Mouse (Mus musculus): ENCODE measurements at regions not wholly inside any gene's neighbourhood (a gene's known extent, or its start where the extent isn't known, plus 50 kb on each side); places are given as distances from the start of the nearest gene placed in this dataset.

GRCm38 (mm10) chr13:83716711-83717171, 212.9 kb downstream of the Mef2c start:
- DNase-seq, result no peak

DNA sequence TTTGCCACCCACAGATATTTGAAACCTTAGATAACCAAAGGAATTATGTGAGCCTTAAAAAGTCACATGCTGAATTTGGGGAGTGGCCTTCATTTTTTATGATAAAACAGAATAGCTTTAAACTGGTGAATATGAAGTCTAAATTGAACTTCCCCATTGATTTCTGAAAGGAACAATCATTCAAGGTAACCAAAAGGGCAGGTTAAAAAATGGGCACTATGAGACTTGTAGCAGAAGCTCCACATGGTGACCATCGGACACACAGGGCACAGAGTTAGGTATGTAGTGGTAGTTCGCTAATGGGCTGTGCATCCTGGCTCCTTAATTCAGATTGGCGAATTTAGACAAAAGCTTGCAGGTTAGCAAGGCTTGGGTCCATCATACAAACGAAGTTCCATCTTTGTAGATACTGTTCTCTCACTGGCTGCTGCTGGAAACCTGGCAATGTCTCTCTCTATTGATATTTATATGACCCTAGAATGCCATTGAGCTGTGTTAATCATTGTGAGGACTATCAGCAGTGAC, 213.9 kb downstream of the Mef2c start:
- DNase-seq, result no peak

DNA sequence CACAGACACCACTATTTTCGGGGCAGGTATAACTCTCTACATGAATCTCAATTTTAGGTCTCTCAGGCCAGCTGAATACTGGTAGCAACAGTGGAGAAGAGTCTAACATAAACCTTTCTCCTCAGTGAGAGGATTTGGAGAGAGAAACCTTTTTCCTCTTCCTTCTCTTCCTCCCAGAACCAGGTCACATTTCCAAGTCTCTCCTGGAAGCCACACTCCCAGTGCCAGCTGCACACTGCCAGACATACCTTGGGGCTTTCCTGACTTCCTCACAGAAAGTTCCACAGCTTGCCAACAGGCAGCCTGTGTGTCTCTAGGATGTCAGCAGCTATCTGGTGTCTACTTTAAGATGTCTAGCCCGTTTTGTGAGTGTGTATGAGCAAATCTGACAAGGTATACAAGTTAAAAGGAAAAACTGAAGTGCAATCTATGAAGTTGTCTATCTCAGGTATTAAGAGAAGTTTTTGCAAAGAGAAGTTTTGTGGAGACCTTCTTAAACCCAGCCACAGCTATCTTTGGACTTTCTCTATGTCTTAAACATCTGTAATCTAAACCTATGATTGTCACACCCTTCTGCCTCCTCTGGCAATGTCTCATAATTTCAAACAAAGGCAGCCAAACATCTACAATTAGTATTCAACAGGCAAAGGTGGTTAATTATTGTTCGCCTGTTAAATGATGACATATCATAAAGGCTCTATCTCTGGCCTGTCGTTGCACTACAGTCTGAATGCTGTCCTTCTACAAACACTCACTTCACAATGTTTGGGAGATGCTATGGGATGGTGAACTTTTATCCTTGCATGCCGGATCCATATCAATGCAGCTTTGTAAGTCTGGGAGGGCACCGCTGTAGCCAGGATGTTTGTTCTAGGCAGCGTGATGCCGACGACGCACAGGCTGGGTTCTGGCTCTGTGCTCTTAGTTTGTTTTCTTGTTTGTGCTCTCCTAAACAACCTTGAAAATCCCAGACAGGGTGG, 214.9 kb downstream of the Mef2c start:
- no peak for DNase-seq

DNA sequence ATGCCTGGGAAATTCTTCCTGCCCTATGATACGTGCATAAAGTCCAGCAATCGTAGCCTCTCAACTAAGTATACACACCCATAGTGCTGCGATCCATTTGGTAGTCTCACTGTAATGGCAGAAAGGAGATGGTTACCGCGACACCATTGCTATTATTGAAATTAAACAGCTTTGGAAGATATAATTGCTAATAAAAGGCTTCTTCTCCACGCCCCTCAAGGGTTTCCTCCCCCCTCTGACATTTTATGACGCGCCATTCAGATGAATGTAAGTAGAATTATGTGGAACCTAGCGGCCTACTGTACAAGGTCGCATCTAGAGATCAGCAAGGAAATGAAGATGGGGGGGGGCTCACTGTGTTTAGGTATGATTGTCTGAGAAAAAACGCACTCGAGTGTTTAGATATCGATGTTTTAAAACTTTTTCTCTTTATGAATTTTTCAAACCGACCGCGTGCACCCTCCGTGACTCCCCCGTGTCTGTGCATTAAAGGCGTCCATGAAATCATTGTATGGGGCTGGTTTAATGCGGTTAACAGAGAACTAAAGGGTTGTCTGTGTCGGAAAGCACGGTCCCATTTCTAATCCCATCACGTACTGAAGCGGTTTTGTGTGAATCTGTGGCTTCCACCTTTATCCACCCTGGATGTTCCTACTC, 215.9 kb downstream of the Mef2c start:
- DNase-seq, result no peak

DNA sequence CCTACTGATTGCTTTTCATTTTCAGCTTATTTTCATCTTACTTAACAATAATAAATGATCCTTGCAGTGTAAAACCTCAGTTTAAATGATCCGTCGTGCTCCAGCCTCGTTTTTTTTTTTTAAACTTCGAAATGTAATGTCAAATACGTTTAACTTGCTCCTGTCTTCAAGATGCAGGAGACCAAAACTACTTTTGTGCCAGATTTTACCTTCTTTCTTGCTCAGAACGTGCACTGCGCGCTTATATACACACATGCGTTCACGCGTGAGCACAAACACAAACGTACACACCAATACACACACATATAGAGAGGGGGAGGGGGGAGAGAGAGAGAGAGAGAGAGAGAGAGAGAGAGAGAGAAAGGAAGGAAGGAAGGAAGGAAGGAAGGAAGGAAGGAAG, 216.5 kb downstream of the Mef2c start:
- no peak for DNase-seq

DNA sequence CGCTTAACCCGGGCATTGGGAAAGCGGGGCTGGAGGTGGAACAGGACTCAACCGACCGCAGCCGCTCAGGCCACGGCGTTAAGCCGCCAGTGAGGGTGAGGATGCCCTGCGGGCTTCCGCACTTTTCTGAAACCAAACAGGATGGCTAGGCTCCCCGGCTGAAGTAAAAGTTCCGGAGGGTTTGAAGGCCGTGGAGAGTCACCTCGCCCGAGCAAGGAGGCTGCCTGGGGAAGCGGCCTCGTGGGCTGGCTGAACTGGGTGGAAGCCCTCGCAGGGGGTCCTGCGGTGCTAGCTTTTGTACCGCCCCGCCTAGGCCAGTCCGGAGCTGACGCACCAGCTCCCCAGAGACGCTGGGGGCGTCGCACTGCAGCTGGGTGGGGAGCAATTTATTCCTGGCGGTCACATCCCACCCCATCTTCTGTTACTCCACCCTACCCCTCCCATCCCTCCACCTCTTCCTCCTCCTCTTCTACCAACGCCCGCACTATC, 217.1 kb downstream of the Mef2c start:
- no peak for DNase-seq

GRCm38 (mm10) chr13:83721563-83721962, 217.7 kb downstream of the Mef2c start:
- DNase-seq, result no peak

DNA sequence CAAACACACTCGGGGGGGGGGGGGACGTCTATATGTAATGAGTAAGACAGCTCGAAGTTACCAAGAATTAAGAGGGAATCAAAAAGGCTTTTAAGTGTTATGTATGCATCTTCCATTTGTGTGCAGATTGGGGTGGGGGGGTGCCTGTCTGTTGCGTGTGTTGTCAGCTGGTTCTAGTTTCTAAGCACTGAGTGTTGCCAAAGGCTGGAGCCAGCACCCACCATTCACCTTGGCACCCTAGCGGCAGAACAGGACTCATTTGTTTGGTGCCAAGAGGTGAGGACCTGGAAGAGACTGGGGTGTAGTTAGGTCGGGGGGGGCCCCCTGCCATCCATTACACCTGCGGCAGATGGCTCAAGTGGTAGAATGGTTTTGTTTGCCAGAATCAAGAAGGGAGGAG, 218.4 kb downstream of the Mef2c start:
- no peak for DNase-seq

- DNase-seq, result no peak
Observed at GRCm38 (mm10) chr13:83722791-83723190, 219.0 kb downstream of the Mef2c start.

- no peak for DNase-seq
Observed at GRCm38 (mm10) chr13:83723396-83723795, 219.6 kb downstream of the Mef2c start.

GRCm38 (mm10) chr13:83724196-83724595, 220.4 kb downstream of the Mef2c start:
- DNase-seq, result no peak

- peak; percentile 88 for DNase-seq
Observed at GRCm38 (mm10) chr13:83724995-83725394, 221.2 kb downstream of the Mef2c start.

GRCm38 (mm10) chr13:83725831-83726230, 222.0 kb downstream of the Mef2c start:
- DNase-seq, result peak; percentile 55

GRCm38 (mm10) chr13:83726346-83726975, 222.6 kb downstream of the Mef2c start:
- DNase-seq, result no peak

DNA sequence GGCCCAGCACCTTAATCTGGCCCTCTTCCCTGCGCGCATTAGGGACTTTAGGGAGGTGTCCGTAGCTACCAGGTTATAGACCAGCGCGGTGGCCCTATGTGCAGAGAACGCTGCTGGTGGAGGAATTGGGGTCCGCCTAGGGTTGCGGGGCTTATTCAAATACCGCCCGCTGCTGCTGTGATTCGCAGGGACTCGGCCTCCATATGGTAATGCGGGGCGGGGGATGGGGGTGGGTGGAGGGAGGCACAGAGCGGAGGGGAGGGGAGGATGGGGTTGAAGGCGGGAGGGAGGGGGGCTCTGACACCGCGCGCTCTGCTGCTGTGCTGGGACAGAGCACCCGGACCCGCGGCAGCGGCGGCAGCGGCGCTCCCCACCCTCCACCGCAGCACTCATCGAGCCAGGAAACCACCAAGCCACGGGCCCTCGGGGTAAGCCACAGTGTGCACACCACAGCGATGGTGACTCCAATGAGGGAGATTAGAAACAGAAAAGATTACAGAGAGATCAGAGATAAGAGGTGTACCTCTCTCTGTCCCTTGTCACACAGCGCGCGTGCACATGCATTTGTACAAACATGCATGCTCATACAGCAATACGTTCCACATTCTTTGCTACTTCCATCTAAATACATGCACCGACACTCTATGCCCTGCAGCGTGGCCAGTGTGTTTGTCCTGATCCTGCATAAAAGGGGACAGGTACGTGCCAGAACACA, 223.4 kb downstream of the Mef2c start:
- peak; percentile 77 for DNase-seq

GRCm38 (mm10) chr13:83727766-83728395, 224.0 kb downstream of the Mef2c start:
- DNase-seq, result no peak

DNA sequence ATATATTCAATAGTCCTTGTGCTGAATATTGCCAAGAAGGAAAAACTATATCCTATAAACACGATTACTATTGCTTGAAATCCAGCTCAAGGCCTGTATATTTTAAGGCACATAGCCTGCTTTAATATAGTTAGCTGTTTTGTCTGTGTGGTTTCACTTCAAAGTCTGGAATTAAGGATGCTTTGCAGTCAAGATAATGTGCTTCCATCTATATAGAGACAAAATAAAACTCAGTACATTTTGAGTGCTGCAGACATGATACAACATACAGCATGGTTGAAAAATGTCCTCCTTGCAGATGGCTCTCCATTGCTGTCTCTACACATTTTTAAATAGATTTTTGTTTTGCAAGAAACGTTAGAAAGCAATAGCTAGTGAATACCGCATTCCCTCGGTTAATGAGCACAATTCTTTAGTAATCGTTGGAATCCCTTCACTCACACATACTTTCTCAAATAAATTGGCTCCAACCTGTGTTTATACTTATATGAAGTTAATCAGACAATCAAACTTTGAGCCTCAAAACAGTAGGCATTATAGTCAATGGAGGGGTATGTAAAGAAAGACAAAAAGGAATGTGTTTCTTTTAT, 224.7 kb downstream of the Mef2c start:
- DNase-seq, result no peak

DNA sequence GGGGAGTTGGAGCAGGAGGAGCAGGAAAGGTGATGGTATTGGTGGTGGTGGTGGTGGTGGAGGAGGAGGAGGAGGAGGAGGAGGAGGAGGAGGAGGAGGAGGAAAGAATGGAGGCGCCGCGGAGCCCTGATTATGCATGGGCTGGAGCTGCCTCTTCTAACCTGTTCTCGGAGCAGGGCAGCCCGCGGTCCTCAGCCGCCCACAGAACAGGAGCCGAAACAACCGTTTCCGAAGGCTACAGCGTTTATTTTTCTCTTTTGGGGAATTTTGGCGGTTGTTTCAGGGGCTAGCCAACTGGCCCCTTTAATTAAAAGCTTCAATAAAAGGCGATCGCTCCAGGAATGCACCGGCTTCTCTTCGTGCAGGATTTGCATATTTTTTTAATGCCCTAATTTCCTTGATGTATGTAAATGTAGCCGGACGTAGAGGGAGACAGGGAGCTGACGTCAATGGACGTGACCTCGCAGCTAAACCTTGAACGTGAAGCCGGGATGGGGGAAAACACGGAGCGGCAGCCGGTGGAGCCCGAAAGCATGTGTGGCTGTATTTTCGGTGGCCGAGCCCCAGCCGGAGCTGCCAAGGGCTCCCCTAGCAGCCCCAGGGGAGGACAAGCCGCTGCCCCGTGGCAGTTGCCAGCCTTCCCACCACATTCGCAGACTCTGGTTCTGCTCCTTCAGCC, 225.6 kb downstream of the Mef2c start:
- peak; percentile 70 for DNase-seq

DNA sequence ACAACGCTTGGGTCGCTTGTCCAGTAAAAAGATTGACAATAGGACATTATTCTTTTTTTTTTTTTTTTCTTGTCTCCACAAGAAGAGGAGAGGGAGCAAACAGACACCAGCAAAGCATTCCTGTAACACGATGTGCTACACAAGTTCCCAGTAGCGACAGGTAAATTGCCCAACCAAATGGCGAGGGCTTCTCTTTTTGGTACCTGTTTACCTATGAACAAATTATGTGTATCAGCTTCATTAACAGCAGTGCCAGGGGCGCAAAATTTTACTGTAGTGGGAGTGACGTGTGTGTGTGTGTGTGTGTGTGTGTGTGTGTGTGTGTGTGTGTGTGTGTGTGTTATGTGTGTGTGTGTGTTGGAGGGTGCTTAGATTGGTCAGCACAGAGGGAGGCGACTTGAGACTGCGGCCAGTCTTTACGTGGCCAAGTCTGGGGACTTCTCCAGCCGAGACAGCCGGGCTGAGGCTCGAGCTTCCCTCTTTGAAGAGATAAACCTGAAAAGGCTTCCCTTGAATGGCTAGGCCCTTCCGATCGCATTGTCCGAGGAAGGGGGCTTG, 226.4 kb downstream of the Mef2c start:
- peak; percentile 69 for DNase-seq

GRCm38 (mm10) chr13:83730713-83731480, 227.1 kb downstream of the Mef2c start:
- DNase-seq, result peak; percentile 90

Measured in heart, adult 11 months (tissue).